Mouse (Mus musculus) CH12.LX (cell line): ENCODE data around the gene Otud3. TPM values are rescaled to one million over a fixed set of nuclear protein-coding genes. Genes with fewer than 3 reads are reported as not detected.
"Not testable (repeated sequence)": the region's sequence is repeated elsewhere in the genome, so short reads cannot be mapped to it uniquely, and the experiment has no call there.

ENCODE experiments used
- DNase-seq: peaks from one replicate; pipeline ENCODE4 v3.0.0-alpha.2; 2013; ENCODE audit errors: extremely low read depth
- H3K27ac ChIP-seq: 2 replicates; pipeline ENCODE4 v1.5.1; 2012; ENCODE audit warnings: low read depth, mild to moderate bottlenecking, control low read depth, moderate library complexity; ENCODE audit not compliant: insufficient read depth
- H3K27me3 ChIP-seq: replicated peaks from 2 replicates; pipeline ENCODE3; 2012; ENCODE audit warnings: inconsistent platforms
- H3K36me3 ChIP-seq, 2 experiments: replicated peaks in 1 of 2; 2 replicates each; pipeline versions ENCODE3 to v1.6.1; 2012; ENCODE audit warnings: inconsistent platforms in 1 of 2, low read length in 1 of 2, mild to moderate bottlenecking in 1 of 2, mixed read lengths in 1 of 2, moderate library complexity in 1 of 2; ENCODE audit not compliant: control insufficient read depth in 1 of 2, insufficient read depth in 1 of 2
- H3K4me1 ChIP-seq, 2 experiments: 2 replicates each; pipeline ENCODE4 v1.6.1; 2012; ENCODE audit warnings: inconsistent platforms in 1 of 2, moderate library complexity in 1 of 2; ENCODE audit not compliant: insufficient read depth in 2 of 2, control insufficient read depth in 1 of 2
- H3K4me2 ChIP-seq: 2 replicates; pipeline ENCODE4 v1.6.1; 2012; ENCODE audit warnings: low read depth, mild to moderate bottlenecking, control low read depth; ENCODE audit not compliant: poor library complexity, insufficient read depth, severe bottlenecking
- H3K4me3 ChIP-seq, 3 experiments: fragments of 150-350 bp in 1 of 3; sonication (generic) in 1 of 3; replicated peaks in 1 of 3; 2 replicates each; pipeline versions ENCODE3 to v1.5.1; 2011 to 2012; ENCODE audit warnings: low read depth in 2 of 3, low read length in 2 of 3, mild to moderate bottlenecking in 2 of 3, moderate library complexity in 2 of 3, control low read depth in 1 of 3, improper control_type of control experiment in 1 of 3, inconsistent platforms in 1 of 3, mixed read lengths in 1 of 3; ENCODE audit not compliant: poor library complexity in 1 of 3
- H3K79me2 ChIP-seq: replicated peaks from 2 replicates; pipeline ENCODE4 v1.6.1; 2012; ENCODE audit warnings: mild to moderate bottlenecking, moderate library complexity; ENCODE audit not compliant: control insufficient read depth, poor library complexity, insufficient read depth, severe bottlenecking; ENCODE audit errors: extremely low read depth
- H3K9ac ChIP-seq: 2 replicates; pipeline ENCODE4 v1.6.1; 2012; ENCODE audit warnings: low read depth, mild to moderate bottlenecking, control low read depth, moderate library complexity; ENCODE audit not compliant: insufficient read depth
- H3K9me3 ChIP-seq: replicated peaks from 2 replicates; pipeline ENCODE3; 2012; ENCODE audit warnings: low read length, inconsistent platforms, mixed read lengths
- BHLHE40 ChIP-seq: IDR thresholded peaks from 2 replicates; pipeline ENCODE4 v1.6.1; 2011; ENCODE audit warnings: mild to moderate bottlenecking, low read depth, low read length, improper control_type of control experiment
- CHD1 ChIP-seq: IDR thresholded peaks from 2 replicates; pipeline ENCODE4 v1.6.1; 2012; ENCODE audit warnings: low read depth, low read length, improper control_type of control experiment, inconsistent platforms
- CHD2 ChIP-seq: IDR thresholded peaks from 2 replicates; pipeline ENCODE4 v1.6.1; 2011; ENCODE audit warnings: low read length, improper control_type of control experiment
- EP300 ChIP-seq: IDR thresholded peaks from 2 replicates; pipeline ENCODE4 v1.6.1; 2011; ENCODE audit warnings: low read length, improper control_type of control experiment
- JUN ChIP-seq: IDR thresholded peaks from 2 replicates; pipeline ENCODE4 v1.6.1; 2011; ENCODE audit warnings: low read depth, mild to moderate bottlenecking, low read length, improper control_type of control experiment, moderate library complexity; ENCODE audit not compliant: insufficient read depth
- KAT2A ChIP-seq: IDR thresholded peaks from 2 replicates; pipeline ENCODE4 v1.6.1; 2012; ENCODE audit warnings: low read length, improper control_type of control experiment, inconsistent platforms; ENCODE audit not compliant: insufficient replicate concordance
- MAX ChIP-seq: IDR thresholded peaks from 2 replicates; pipeline ENCODE4 v1.6.1; 2011; ENCODE audit warnings: low read length, improper control_type of control experiment
- MXI1 ChIP-seq: IDR thresholded peaks from 2 replicates; pipeline ENCODE4 v1.6.1; 2011; ENCODE audit warnings: mild to moderate bottlenecking, low read depth, low read length, improper control_type of control experiment
- NRF1 ChIP-seq: IDR thresholded peaks from 2 replicates; pipeline ENCODE4 v1.6.1; 2014; ENCODE audit warnings: low read depth, mild to moderate bottlenecking, inconsistent platforms, low read length, improper control_type of control experiment, moderate library complexity
- POLR2A ChIP-seq: IDR thresholded peaks from 2 replicates; pipeline ENCODE4 v1.6.1; 2011; ENCODE audit warnings: low read depth, mild to moderate bottlenecking, improper control_type of control experiment, low read length
- RCOR1 ChIP-seq: conservative IDR thresholded peaks from 2 replicates; pipeline ENCODE4 v1.6.1; 2012; ENCODE audit warnings: low read depth, mild to moderate bottlenecking, inconsistent platforms, low read length, improper control_type of control experiment
- TBP ChIP-seq: conservative IDR thresholded peaks from 2 replicates; pipeline ENCODE4 v1.6.1; 2011; ENCODE audit warnings: low read depth, low read length, improper control_type of control experiment
- TCF12 ChIP-seq: IDR thresholded peaks from 2 replicates; pipeline ENCODE4 v1.6.1; 2014; ENCODE audit warnings: low read depth, mild to moderate bottlenecking, inconsistent platforms, low read length, improper control_type of control experiment
- UBTF ChIP-seq: IDR thresholded peaks from 2 replicates; pipeline ENCODE4 v1.6.1; 2012; ENCODE audit warnings: low read depth, mild to moderate bottlenecking, inconsistent platforms, low read length, improper control_type of control experiment, moderate library complexity
- USF1 ChIP-seq: IDR thresholded peaks from 2 replicates; pipeline ENCODE4 v1.6.1; 2014; ENCODE audit warnings: low read depth, mild to moderate bottlenecking, inconsistent platforms, low read length, improper control_type of control experiment
- USF2 ChIP-seq: conservative IDR thresholded peaks from 2 replicates; pipeline ENCODE4 v1.6.1; 2011; ENCODE audit warnings: low read depth, low read length, improper control_type of control experiment
- ZC3H11A ChIP-seq: IDR thresholded peaks from 2 replicates; pipeline ENCODE4 v1.6.1; 2012; ENCODE audit warnings: low read depth, mild to moderate bottlenecking, inconsistent platforms, low read length, improper control_type of control experiment
- ZKSCAN1 ChIP-seq: IDR thresholded peaks from 2 replicates; pipeline ENCODE4 v1.6.1; 2012; ENCODE audit warnings: low read depth, inconsistent platforms, low read length, improper control_type of control experiment, borderline replicate concordance
- ZNF384 ChIP-seq: IDR thresholded peaks from 2 replicates; pipeline ENCODE4 v1.6.1; 2012; ENCODE audit warnings: low read depth, low read length, improper control_type of control experiment, inconsistent platforms
- dilution Hi-C: fragments of 300-500 bp; cut with MboI; formaldehyde crosslinking; loops from 2 replicates; pipeline ENCODE4 v1.14.3; 2020; ENCODE audit warnings: low sequenced_read_pairs; ENCODE audit not compliant: extremely low pct_unique_long_range_greater_than_20kb, extremely low pct_ligation_motif_present
- in situ Hi-C: fragments of 300-500 bp; cut with MboI; formaldehyde crosslinking; loops from 3 replicates; pipeline ENCODE4 v1.14.3; 2019; ENCODE audit warnings: low sequenced_read_pairs, low pct_ligation_motif_present, low pct_unique_long_range_greater_than_20kb, mixed read lengths
- polyA plus RNA-seq: library from polyadenylated mRNA; unstranded; fragments of >175 nt; gene quantifications from 2 replicates; pipeline ENCODE4 v1.2.1, GENCODE M21; 2012; ENCODE audit warnings: low read depth; ENCODE audit not compliant: insufficient read length
- total RNA-seq, 2 experiments: library from RNA; depleted of rRNA; stranded (reverse); fragments of 300-350 nt in 1 of 2; fragments of >200 nt in 1 of 2; gene quantifications; 2 replicates each; pipeline ENCODE4 v1.2.3; 2012 to 2014

The Otud3 gene
- total and polyA plus RNA-seq, 3 experiments: 3.2 to 5.5 (median 5.4) TPM

DNA sequence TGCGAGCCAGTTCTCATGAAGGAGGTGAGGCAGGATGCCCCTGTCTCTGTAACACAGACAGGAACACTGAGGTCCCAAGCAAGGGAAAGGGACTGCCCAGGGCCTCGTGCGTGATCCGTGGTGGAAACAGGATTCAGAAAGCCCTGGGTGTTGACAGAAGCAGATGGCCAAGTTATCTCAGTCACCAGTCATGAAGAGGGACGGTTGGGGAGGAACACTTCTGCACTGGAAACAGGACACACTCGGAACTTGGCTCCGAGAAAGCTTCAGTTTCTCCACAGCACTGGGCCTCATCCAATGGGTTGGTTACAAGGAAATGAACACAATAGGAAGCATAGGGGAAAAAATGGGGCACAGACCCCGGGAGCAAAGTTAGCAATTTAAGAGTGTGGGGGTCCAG, 35.0 kb downstream of the Otud3 start:
- H3K4me2 ChIP-seq: no peak overlapping the region
- H3K79me2 ChIP-seq: no peaks in the 10 kb centered on the region
- H3K4me1 ChIP-seq: peaks cover 0 to 3% of the 10 kb centered on the region in 2 experiments; a peak in 1 of 4 replicates
- H3K27me3 ChIP-seq: peaks cover 74% of the 10 kb centered on the region
- dilution Hi-C loops (no loop called here), in situ Hi-C loops (no loop called here)
- H3K9me3 ChIP-seq: peaks cover 4% of the 10 kb centered on the region
- no peak for TF ChIP-seq RCOR1
- no peak for TF ChIP-seq JUN
- no peak for TF ChIP-seq POLR2A
- TF ChIP-seq NRF1: 0 out of 2 replicates have a peak, but pooled peaks have one; percentile 51
- no peak for TF ChIP-seq USF1
- TF ChIP-seq MXI1: no peak
- no peak overlapping the region for H3K27ac ChIP-seq
- H3K36me3 ChIP-seq: no peaks in the 10 kb centered on the region
- H3K9ac ChIP-seq: no peak overlapping the region
- DNase-seq: no peak
- H3K4me3 ChIP-seq: no peak overlapping the region

DNA sequence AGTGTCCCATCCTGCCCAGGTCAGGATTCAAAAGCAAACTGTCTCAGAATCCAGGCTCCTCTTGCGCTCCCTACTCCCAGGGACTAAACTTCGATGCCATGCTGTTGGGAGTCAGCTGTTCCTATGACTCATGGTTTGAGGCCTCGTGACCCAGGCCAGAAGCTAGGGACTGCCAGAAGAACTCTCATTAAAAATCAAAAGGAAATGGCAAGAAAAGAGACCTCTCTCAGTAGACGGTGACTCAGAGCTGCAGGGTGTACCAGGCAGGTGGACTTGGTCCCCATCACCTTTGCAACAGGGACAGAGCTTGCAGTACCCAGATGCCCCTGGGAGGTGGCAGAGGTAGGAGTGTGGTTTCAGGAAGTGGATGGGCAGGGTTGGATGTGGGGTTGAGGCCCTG, 36.0 kb downstream of the Otud3 start, which contains the start of gene Pla2g2e:
Gene Pla2g2e (plus strand): TSS at position 212 of the 400 bp plus-strand sequence.
- dilution Hi-C loops: no loop called here
- Histone ChIP-seq H3K79me2 (no peaks in the 10 kb centered on the region), H3K9ac (no peak within 1 kb of the TSS), H3K27me3 (peaks cover 75% of the 10 kb centered on the region), H3K4me2 (no peak within 1 kb of the TSS), H3K27ac (no peak within 1 kb of the TSS), H3K4me1 (peaks cover 0 to 3% of the 10 kb centered on the region in 2 experiments; a peak in 1 of 4 replicates), H3K9me3 (peaks cover 4% of the 10 kb centered on the region), H3K36me3 (no peaks in the 10 kb centered on the region), H3K4me3 (no peak within 1 kb of the TSS)
- no peak for DNase-seq
- in situ Hi-C loops: no loop called here
- TF ChIP-seq TBP: no peak
- no peak for TF ChIP-seq ZNF384
- no peak for TF ChIP-seq CHD2
- TF ChIP-seq EP300: no peak
- TF ChIP-seq NRF1: no peak
- TF ChIP-seq UBTF: no peak
- no peak for TF ChIP-seq TCF12
- no peak for TF ChIP-seq CHD1
- TF ChIP-seq ZC3H11A: no peak
- no peak for TF ChIP-seq ZKSCAN1

DNA sequence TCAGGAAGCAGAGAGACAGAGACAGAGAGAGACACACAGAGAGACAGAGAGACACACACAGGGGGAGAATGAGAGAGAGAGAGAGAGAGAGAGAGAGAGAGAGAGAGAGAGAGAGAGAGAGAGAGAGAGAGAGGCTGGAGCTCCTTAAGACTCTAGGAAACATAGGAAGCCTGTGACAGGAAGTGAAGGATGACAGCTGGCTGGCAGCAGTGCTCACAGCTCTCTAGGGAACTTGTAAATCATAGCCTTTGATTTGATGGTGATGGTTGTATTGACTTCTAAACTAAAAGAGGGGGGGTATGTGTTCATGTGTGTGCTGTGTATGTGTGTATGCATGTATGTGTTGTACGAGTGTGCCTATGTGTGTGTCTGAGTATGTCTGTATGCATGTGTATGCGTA, 37.8 kb downstream of the Otud3 start:
- DNase-seq: no peak
- peaks cover 6% of the 10 kb centered on the region for H3K9me3 ChIP-seq
- no peaks in the 10 kb centered on the region for H3K79me2 ChIP-seq
- H3K36me3 ChIP-seq: no peaks in the 10 kb centered on the region
- H3K27ac ChIP-seq: no peak overlapping the region
- H3K27me3 ChIP-seq: peaks cover 71% of the 10 kb centered on the region
- no peak overlapping the region for H3K4me2 ChIP-seq
- in situ Hi-C loops: no loop called here
- dilution Hi-C loops: no loop called here
- no peak for TF ChIP-seq KAT2A
- TF ChIP-seq TBP: no peak
- TF ChIP-seq NRF1: no peak
- TF ChIP-seq USF2: no peak
- TF ChIP-seq JUN: no peak
- TF ChIP-seq ZNF384: no peak
- no peak for TF ChIP-seq POLR2A
- TF ChIP-seq UBTF: no peak
- no peak for TF ChIP-seq CHD1
- TF ChIP-seq MAX: no peak
- no peak for TF ChIP-seq BHLHE40
- no peak overlapping the region for H3K9ac ChIP-seq
- no peak overlapping the region for H3K4me3 ChIP-seq
- H3K4me1 ChIP-seq: peaks cover 0 to 3% of the 10 kb centered on the region in 2 experiments; a peak in 1 of 4 replicates

DNA sequence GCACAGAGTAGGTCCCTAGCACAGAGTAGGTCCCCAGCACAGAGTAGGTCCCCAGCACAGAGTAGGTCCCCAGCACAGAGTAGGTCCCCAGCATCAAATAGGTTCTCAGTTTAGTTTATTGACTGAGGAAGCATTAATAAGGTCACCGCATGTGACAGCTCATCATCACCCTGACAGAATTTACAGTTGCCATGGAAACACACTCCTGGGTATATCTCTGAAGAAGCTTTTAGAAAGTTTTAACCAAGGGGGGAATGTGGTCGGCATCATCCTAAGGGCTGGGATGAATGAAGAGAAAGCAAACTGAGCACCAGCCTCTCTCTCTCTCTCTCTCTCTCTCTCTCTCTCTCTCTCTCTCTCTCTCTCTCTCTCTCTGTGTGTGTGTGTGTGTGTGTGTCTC, 38.5 kb downstream of the Otud3 start:
- H3K79me2 ChIP-seq, H3K4me2 ChIP-seq, in situ Hi-C loops, H3K9ac ChIP-seq, H3K36me3 ChIP-seq, DNase-seq, H3K4me1 ChIP-seq, H3K27ac ChIP-seq, H3K9me3 ChIP-seq, H3K4me3 ChIP-seq, dilution Hi-C loops: not testable (repeated sequence)
- H3K27me3 ChIP-seq: peaks cover 65% of the 10 kb centered on the region
